Mouse (Mus musculus) left cerebral cortex, adult 9 months (tissue): ENCODE data around the gene Ap1s3.

Experiments
- DNase-seq, 2 experiments: peaks; one replicate each; pipeline ENCODE4 v3.0.0; 2022; ENCODE audit warnings: low spot score in 2 of 2

The Ap1s3 gene

GRCm38 (mm10) chr1:79592721-79593277 lies 79.0 kb downstream of the Ap1s3 start:
- DNase-seq, result no peak

DNA sequence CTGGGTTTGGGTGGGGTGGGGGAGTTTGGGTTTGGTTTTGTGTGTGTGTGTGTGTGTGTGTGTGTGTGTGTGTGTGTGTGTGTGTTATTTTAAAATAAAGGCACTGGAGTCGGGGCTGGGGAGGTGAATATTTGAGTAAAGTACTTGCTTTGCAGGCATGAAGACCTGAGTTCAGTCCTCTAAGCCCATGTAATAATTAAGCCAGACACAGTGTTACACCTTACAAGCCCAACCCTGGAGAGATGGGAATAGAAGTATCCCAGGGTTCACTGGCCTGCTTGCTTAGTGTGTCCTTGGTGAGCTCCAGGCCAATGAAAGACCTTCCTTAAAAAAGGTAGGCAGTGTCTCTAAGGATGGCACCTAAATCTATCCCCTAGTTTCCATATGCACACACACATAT lies 80.7 kb downstream of the Ap1s3 start:
- no peak for DNase-seq

GRCm38 (mm10) chr1:79589971-79590763 lies 81.6 kb downstream of the Ap1s3 start:
- DNase-seq, result no peak

DNA sequence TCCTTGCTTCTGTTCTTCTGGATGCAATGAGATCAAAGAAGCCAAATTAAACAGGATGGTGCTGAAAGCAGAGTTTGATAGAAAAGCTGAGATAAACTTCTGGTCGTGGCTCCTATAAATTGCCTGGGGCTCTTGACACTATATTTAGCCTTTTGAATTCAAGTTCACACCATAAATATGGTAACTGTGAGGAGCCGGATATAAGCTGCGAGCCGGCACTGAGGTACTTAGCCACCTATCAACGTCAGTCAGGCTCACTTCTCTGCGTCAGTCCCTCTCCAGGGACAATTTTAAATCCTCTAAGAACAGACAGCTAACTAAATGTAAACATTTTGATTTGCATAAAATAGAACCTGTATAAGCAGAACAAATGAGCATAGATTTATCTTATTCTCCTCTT lies 82.3 kb downstream of the Ap1s3 start:
- no peak for DNase-seq

GRCm38 (mm10) chr1:79581136-79581679 lies 90.6 kb downstream of the Ap1s3 start:
- peak; percentile 49 to 82 for DNase-seq

- DNase-seq, result no peak
Measured at GRCm38 (mm10) chr1:79577357-79577756, 94.4 kb downstream of the Ap1s3 start.

DNA sequence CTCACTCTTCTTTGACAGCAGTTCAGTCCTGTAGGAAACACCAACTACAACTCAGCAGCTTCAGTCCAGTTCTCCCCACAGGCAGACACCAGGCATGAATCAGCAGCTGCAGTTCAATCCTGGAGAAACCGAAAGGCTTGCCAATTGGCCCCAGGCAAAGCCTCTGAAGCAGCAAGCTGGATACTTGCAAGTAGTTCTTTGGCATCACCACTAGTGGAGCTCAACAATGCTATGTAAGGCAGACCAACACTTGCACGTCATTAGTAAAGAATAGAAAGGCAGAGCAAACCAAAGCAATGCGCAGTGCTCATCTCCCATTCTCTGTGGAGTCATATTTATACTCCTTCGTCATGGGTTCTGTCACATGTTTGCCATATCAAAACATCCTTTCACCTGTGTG lies 99.9 kb downstream of the Ap1s3 start:
- DNase-seq, result no peak

DNA sequence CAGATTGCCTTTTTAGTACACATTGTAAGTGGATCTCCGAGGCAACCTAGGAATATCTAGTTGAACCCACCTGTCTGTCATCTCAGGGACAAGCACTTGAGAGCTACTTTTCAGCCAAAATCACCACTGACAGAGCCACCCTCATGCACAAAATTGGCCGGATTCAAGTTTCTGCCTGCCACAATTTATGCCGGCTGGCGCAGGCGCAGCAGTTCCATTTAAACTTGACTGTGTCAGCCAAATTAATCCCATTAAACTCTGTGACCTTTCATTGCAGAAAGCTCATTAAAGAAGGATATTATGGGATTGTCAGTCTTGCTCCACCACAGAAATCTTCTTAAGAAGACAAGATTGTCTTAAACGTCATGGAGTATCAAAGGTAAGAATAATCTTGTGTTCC lies 100.6 kb downstream of the Ap1s3 start:
- DNase-seq, result no peak

- DNase-seq, result no peak
Measured at GRCm38 (mm10) chr1:79561186-79561585, 110.6 kb downstream of the Ap1s3 start.
